Mouse (Mus musculus) intestine, postnatal 0 days (tissue): Measurements from ENCODE around the gene Gpn3. TPM values are rescaled to one million over a fixed set of nuclear protein-coding genes. Genes with fewer than 3 reads are reported as not detected.

ENCODE experiments used
- ATAC-seq: fragments of 200-750 bp; cut with Nextera tagmentation; 2 replicates; pipeline ENCODE4 v1.8.0; 2017; ENCODE audit warnings: mild to moderate bottlenecking, moderate TSS enrichment, moderate library complexity
- H3K27ac ChIP-seq: fragments of 300-500 bp; sonication (generic); 2 replicates; pipeline ENCODE4 v1.5.1; 2014; ENCODE audit warnings: mild to moderate bottlenecking, low read depth, low read length, moderate library complexity
- H3K27me3 ChIP-seq: fragments of 300-500 bp; sonication (generic); replicated peaks from 2 replicates; pipeline ENCODE4 v1.6.1; 2014; ENCODE audit warnings: low read length, mixed read lengths; ENCODE audit not compliant: control insufficient read depth, insufficient read depth
- H3K36me3 ChIP-seq: fragments of 300-500 bp; sonication (generic); 2 replicates; pipeline ENCODE4 v1.6.1; 2014; ENCODE audit warnings: mild to moderate bottlenecking, moderate library complexity; ENCODE audit not compliant: control insufficient read depth, insufficient read depth
- H3K4me1 ChIP-seq: fragments of 300-500 bp; sonication (generic); replicated peaks from 2 replicates; pipeline ENCODE4 v1.6.1; 2014; ENCODE audit warnings: antibody characterized with exemption, low read length, mixed read lengths; ENCODE audit not compliant: control insufficient read depth, insufficient read depth
- H3K4me2 ChIP-seq: fragments of 300-500 bp; sonication (generic); replicated peaks from 2 replicates; pipeline ENCODE4 v1.6.1; 2014; ENCODE audit warnings: low read depth, mild to moderate bottlenecking, moderate library complexity
- H3K4me3 ChIP-seq: fragments of 300-500 bp; sonication (generic); 2 replicates; pipeline ENCODE4 v1.5.1; 2014; ENCODE audit warnings: low read depth, low read length
- H3K9ac ChIP-seq: fragments of 300-500 bp; sonication (generic); 2 replicates; pipeline ENCODE4 v1.6.1; 2014; ENCODE audit warnings: mild to moderate bottlenecking, low read depth, low read length
- H3K9me3 ChIP-seq: fragments of 300-500 bp; sonication (generic); 2 replicates; pipeline ENCODE4 v1.6.1; 2016; ENCODE audit warnings: mixed run types; ENCODE audit not compliant: control insufficient read depth
- CTCF ChIP-seq: sonication (generic); IDR thresholded peaks from 2 replicates; pipeline ENCODE4 v1.5.1; 2016; ENCODE audit warnings: low read depth, mild to moderate bottlenecking, control low read depth, antibody characterized with exemption, moderate library complexity
- WGBS: fragments of 180-500 bp; shearing (Covaris S2); extraction: QIAGEN DNeasy Blood & Tissue Kit; methylation state at CpG from one replicate; pipeline ENCODE4 v1.1.7; 2014; 5-methylcytosine and 5-hydroxymethylcytosine counted together
- polyA plus RNA-seq: library from polyadenylated mRNA; unstranded; fragments of >200 nt; fragmentation: Nextera tagmentation; extraction: Ambion mirVana; gene quantifications from 2 replicates; pipeline ENCODE4 v1.2.1, GENCODE M21; 2015

Gene Gpn3
- polyA plus RNA-seq, 1 experiment from 2014 or later, result 37.3 TPM

GRCm38 (mm10) chr5:122353807-122354491, 17.7 kb upstream of the Gpn3 start, which contains the start of the genes Rad9b and Vps29:
TSS of gene Rad9b (minus strand) at chr5:122354233.
TSS of gene Vps29 (plus strand) at chr5:122354369.
- peak within 1 kb of the TSS; percentile 88 for H3K27ac ChIP-seq
- no peak for TF ChIP-seq CTCF
- no peaks in the 10 kb centered on the region; the same call in 1 of the 2 replicates for H3K36me3 ChIP-seq
- ATAC-seq, result peak; percentile 96
- WGBS, result 1% methylated on average over 51 of the region's 51 CpGs
- peaks cover 7% of the 10 kb centered on the region; the same call in 1 of the 2 replicates for H3K4me1 ChIP-seq
- peak within 1 kb of the TSS; percentile 95 for H3K4me3 ChIP-seq
- H3K4me2 ChIP-seq, result peak within 1 kb of the TSS; percentile 75
- H3K9me3 ChIP-seq, result no peaks in the 10 kb centered on the region
- H3K9ac ChIP-seq, result peak within 1 kb of the TSS; percentile 76
- no peaks in the 10 kb centered on the region for H3K27me3 ChIP-seq

- under 1% methylated on average over 51 of the region's 57 CpGs for WGBS
- peak overlapping the region; percentile 95 for H3K4me3 ChIP-seq
- H3K27ac ChIP-seq, result peak overlapping the region; percentile 88
- H3K4me1 ChIP-seq, result peaks cover 7% of the 10 kb centered on the region; the same call in 1 of the 2 replicates
- no peaks in the 10 kb centered on the region; the same call in 1 of the 2 replicates for H3K36me3 ChIP-seq
- H3K4me2 ChIP-seq, result peak overlapping the region; percentile 75
- no peaks in the 10 kb centered on the region for H3K9me3 ChIP-seq
- H3K9ac ChIP-seq, result peak overlapping the region; percentile 76
- peak; percentile 44; the same call in 1 of the 2 replicates for TF ChIP-seq CTCF
- H3K27me3 ChIP-seq, result no peaks in the 10 kb centered on the region
- peak; percentile 78 for ATAC-seq
These were observed 17.1 kb upstream of the Gpn3 start for GRCm38 (mm10) chr5:122354492-122355067.

DNA sequence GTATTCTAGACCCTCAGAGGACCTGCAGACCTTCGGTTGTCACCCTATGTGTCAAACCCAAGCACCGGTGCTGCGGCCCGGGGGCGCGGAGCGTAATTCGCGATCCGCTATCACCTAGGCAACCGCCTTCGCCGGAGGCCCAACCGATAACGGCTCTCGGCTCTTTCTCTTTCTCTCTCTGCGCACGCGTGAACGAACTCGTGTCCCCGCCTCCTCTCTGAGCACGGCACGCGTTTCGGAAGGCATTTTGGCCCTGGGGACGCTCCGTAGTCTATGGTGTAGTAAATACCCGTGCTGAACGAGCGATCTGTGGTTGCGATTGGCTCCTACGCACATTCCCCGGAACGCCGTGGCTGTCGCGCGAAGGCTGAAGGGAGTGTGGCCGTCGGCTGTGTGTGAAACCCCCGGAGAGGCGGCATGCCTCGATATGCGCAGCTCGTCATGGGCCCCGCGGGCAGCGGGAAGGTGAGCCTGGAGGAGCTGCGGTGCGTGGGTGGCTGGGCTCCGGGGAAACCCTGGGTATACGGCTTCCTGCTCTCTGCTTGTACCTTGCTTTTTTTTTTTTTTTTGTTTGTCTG, 605 bp downstream of the Gpn3 start, which contains the start of gene Fam216a:
Gene Fam216a, minus strand, starts transcription at position 173 of the 578 bp plus-strand sequence.
- ATAC-seq, result peak; percentile 93
- H3K9ac ChIP-seq, result peak within 1 kb of the TSS; percentile 57
- no peaks in the 10 kb centered on the region for H3K4me1 ChIP-seq
- H3K4me3 ChIP-seq, result peak within 1 kb of the TSS; percentile 71
- no peaks in the 10 kb centered on the region for H3K27me3 ChIP-seq
- H3K9me3 ChIP-seq, result no peaks in the 10 kb centered on the region
- H3K27ac ChIP-seq, result peak within 1 kb of the TSS; percentile 85
- peak within 1 kb of the TSS; percentile 90 for H3K4me2 ChIP-seq
- peaks cover 13% of the 10 kb centered on the region; the same call in 1 of the 2 replicates for H3K36me3 ChIP-seq
- under 1% methylated on average over 53 of the region's 53 CpGs for WGBS
- no peak for TF ChIP-seq CTCF

DNA sequence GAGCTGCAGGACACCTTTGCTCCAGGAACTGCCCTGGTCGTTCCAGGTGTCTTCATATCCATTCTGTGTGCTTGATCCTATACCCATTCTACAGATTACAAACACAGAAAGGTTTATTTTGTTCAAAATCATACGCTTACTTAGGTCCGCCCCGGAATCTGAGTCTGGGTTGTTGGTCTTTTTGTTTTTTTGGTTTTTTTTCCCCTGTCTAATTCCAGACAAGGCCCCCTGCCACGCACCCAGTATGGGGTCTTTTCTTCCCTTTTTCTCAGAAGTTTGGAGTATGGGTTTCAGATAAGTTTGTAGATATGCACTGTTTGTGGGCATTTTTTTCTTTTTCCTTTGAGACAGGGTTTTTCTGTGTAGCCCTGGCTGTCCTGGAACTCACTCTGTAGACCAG, 1.2 kb downstream of the Gpn3 start:
- no peaks in the 10 kb centered on the region for H3K27me3 ChIP-seq
- H3K9me3 ChIP-seq, result no peaks in the 10 kb centered on the region
- no peaks in the 10 kb centered on the region for H3K4me1 ChIP-seq
- H3K4me3 ChIP-seq, result peak overlapping the region; percentile 71
- peaks cover 7% of the 10 kb centered on the region; the same call in 1 of the 2 replicates for H3K36me3 ChIP-seq
- H3K27ac ChIP-seq, result peak overlapping the region; percentile 85
- ATAC-seq, result no peak
- WGBS, result 7% methylated on average over 5 of the region's 5 CpGs
- H3K9ac ChIP-seq, result peak overlapping the region; percentile 50; the same call in 1 of the 2 replicates
- no peak for TF ChIP-seq CTCF
- H3K4me2 ChIP-seq, result peak overlapping the region; percentile 90

DNA sequence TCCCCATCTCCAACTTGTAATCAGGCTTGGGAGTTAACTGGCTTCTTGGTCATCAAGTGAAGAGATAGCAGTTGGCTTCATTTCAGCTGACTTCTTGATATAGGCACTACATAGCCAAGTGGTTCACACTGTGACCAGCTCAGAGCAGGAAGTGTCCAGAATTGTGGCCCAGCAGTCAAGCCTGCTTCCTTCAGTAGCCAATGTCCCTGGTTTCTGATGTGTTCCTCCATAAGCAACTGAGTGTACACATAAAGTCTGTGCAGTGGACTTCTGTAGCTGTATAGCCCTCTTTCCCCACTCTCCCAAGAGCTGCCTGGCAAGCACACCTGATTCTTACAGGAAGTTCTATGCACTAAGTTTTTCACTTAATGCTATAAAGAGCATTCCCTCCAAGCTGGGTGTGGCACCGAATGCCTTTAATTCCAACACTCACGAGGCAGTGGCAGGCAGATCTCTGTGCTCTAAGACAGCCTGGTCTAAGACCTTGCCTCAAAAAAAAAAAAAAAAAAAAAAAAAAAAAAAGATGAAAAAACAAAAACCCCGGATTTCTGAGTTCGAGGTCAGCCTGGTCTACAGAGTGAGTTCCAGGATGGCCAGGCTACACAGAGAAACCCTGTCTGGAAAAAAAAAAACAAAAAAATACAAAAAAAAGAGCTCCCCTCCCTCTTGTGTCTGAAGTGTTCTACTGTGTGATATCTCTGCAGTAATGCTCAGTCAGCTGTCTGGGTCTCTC, 5.6 kb downstream of the Gpn3 start:
- Histone ChIP-seq H3K27me3 (no peaks in the 10 kb centered on the region), H3K4me1 (no peaks in the 10 kb centered on the region), H3K36me3 (peaks cover 41% of the 10 kb centered on the region), H3K9me3 (no peaks in the 10 kb centered on the region), H3K4me3 (no peak overlapping the region), H3K9ac (no peak overlapping the region), H3K4me2 (no peak overlapping the region), H3K27ac (no peak overlapping the region)
- no peak for ATAC-seq
- 84% methylated on average over 4 of the region's 4 CpGs for WGBS
- TF ChIP-seq CTCF, result no peak
